Mouse (Mus musculus) frontal cortex, postnatal 10 days (tissue): ENCODE measurements around the gene Ifnlr1.
A peak's percentile ranks its signal among the peaks of the same experiment; 100 is the strongest.
"Not testable (repeated sequence)": the region's sequence is repeated elsewhere in the genome, so short reads cannot be mapped to it uniquely, and the experiment has no call there.

Experiments
- DNase-seq, 2 experiments: peaks; one replicate each; pipeline ENCODE4 v3.0.0; 2022; ENCODE audit warnings: low spot score in 2 of 2, mixed read lengths in 1 of 2

Gene Ifnlr1

DNA sequence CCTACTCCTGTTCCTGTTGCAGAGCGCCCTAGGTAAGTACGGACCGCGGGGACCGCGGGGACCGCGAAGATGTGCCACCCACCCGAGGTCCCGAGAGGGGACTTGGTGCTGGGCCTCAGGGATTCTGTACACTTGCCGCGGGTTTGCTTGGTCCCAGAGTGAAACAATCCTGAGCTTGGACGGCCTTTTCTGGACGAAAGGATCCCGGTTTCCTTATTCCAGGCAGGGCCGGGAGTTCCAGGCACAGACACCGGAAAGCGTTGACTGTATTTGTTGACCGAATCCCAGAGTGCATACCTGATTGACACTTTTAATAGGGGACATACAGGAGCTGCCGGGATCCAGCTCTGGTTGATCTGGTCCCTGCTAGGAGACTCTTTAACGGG, 474 bp downstream of the Ifnlr1 start:
- DNase-seq, result no peak

DNA sequence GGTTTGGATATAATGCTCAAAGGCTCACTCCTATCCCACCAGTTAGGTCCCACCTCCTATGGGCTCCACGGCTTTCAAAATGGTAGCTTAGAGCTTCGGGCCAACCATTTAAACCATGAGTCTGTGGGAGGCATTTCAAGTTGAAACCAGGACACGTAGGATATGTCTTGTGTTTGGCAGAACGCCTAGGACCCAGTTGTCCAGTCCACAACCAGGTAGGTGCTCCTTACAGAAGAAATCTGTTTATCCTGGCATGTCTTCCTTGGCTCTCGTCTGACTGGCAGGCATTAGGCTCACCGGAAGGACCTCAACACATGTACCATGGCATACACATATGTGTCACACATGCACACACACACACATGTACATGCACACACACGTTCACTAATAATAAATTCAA, 3.7 kb downstream of the Ifnlr1 start:
- DNase-seq, result no peak

DNA sequence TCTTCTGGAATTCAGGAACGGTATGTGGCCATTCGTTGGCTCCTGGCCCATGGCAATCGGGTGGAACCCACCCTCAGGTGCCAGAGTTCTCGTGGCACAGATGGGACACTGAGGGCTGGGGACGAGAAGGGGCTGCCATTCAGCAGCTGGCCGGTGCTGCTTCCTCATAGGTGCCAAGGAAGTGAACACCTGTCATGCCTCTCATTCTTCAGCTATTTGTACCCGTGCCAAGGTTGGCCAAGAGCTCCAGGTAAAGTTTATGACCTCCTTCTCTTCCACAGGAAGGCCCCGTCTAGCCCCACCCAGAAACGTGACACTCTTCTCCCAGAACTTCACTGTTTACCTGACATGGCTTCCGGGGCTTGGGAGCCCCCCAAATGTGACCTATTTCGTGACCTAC, 4.2 kb downstream of the Ifnlr1 start:
- no peak for DNase-seq

DNA sequence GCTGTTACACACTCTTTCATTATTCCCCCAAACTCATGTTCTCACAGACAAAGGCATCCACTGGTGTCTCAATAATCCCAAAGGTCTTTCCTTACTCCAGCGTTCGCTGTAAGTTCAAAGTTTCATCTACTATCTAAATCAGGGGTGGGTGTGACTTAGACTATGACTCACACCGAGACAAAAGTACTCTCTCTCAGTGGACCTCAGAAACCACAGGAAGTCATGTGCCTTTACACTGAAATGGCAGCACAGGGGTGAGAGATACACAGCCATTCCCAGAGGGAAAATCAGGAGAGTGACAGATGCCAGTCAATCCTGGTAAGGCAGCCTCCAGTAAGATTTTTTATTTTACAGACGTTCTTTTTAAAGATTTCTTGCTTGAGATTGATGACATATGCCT, 6.8 kb downstream of the Ifnlr1 start:
- DNase-seq, result no peak

DNA sequence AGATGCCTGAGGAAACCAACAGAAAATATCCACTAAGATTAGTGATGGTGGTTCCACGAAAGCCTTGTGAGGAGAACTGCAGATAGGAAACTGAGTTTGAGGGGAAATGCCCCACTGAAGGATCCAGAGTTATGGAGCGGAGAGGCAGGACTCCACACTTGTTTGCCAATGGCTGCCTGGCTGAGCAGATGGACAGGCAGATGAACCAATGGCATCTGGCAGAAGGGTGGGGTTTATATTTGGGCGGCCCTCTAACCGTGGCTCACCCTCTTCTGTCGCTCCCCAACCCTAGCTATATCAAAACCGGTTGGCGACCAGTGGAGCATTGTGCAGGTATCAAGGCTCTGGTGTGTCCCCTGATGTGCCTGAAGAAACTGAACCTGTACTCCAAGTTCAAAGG, 12.4 kb downstream of the Ifnlr1 start:
- DNase-seq, result no peak

DNA sequence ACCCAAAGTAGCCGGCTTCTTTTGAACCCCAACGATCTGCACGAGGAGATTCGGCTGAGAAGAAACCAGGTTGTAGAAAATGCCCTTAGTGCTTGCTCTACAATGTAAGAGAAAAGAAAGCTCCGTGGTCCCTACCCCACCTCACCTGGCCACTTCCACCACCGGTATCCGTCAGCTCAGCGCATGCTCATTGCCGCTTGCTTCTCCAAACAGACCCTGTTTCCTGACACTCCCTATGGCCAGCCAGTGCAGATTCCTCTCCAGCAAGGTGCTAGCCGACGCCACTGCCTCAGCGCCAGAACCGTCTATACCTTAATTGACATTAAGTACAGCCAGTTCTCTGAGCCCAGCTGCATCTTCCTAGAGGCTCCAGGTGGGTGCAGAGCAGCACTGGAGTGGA, 17.4 kb downstream of the Ifnlr1 start:
- no peak for DNase-seq

DNA sequence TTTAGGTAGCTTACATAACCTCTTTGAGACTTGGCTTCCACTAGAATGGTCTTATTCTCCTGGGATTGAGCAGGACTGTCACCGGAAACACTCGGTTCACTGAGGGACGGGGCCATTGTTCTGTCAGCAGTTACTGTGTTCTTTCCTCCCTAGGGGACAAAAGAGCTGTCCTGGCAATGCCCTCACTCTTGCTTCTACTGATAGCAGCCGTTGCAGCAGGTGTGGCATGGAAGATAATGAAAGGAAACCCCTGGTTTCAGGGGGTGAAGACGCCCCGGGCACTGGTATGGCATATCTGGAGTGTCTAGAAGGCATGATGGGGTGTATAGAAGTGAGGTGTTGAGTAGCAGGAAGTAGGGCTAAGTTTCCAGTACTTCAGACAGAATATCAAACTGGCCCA, 17.9 kb downstream of the Ifnlr1 start:
- DNase-seq, result no peak

DNA sequence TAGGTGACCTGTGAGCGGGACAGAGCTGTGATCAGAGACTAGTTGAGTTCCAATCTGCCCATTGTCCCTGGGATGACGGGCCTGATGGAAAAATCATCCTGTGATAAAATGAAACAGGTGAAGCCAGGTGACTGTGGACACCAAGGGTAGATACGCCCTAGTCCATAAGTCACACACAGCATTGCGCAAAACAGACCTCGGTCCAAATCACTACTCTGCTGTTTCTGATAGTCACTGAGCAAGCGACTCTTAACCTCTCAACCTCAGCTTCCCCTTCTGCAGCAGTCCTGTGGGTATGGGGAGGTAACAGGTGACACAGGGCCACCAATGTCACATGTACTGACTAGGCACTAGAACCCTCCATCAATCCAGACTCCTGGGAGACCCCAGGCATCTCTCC, 20.0 kb downstream of the Ifnlr1 start:
- no peak for DNase-seq

DNA sequence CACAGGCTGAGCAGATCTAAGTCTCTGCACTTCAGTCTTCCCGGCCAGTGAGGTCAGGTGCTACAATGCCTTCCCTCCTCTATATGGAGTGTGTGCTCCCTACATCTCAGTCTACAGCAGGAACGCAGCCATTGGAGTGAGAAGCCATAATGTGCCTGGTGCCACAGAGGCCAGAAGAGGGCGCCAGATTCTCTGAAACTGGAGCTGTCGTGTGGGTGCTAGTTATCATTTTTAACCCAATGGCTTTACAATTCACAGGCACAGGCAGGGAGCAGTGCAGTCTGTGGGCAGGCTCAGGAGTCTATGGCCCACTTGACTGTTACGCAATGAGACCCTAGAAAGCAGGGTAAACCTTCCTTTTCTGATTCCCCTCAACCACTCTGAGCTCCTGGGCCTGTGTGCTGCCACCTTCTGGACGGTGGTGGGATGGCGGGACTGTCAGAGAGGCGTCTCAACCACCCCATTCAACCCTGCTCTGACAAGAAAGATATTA, 23.0 kb downstream of the Ifnlr1 start:
- peak in 1 of 2 experiments; percentile 59 for DNase-seq

DNA sequence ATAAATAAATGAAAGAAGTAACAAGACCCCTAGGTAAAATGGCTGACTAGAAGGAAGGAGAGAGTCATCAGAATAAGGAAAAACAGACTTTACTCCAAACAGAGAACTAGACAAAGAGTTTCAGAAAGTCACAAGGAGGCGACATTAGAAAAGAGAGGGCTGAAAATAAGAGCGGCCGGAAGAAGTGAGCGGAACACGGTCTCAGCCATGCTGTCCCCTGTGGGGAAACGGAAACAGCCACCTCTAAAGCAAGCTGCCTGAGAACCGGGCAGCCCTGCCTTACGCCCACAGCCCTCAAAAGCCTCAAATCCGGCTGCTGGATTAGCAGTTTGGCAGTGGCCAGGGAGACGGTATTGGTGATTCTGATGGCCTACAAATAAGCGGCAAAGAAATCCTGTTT, 23.5 kb downstream of the Ifnlr1 start:
- no peak for DNase-seq

DNA sequence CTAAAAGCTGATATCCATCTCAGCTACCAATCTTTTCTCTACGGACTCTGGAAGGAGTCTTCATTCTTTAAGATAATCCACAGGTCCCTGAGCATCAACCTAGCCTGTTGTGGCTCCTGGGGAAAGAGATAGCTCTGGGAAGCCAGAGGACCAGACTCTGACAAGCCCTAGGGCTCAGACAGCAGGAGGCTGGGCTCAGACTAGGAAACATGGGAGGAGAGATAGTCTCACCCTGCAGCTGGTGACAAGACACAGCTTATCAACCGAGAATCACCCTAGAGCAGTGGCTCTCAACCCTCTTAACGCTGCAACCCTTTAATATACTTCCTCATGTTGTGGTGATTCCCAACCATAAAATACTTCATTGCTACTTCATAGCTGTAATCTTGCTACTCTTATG, 24.3 kb downstream of the Ifnlr1 start:
- DNase-seq, result no peak

DNA sequence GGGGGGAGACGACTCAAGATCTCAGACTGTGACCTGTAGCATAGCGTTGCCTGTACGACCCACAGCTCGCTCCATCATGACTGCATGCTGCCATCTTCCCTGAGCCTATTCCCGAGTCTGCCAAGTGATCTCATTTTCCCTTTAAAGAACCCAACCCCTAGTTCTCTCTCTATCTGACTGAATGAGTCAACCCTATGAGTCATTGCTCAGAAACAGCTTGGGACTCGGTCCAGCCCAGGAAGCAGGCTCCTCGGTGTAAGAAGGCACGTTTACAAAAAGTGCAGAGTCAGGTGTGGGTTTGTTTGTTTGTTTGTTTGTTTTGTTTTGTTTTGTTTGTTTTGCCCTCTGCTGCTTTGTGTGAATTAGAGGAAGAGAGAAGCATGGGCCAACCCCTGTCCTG, 28.7 kb downstream of the Ifnlr1 start:
- DNase-seq, result no peak

DNA sequence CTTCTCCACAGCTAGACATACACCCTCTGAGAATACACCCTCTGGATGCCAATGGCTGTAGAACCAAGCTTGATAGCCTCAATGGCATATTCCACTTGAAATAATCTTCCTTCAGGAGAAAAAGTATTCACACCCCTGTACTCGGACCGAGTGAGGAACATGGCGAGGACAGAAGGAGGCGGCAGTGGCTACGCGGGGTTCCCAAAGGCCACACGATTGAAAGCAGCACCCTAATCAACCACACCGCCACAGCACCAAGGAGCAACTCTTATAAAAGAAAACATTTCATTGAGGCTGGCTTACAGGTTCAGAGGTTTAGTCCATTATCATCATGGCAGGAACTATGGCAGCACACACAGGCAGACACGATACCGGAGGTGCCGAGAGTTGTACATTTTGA, 30.4 kb downstream of the Ifnlr1 start:
- not testable (repeated sequence) for DNase-seq

DNA sequence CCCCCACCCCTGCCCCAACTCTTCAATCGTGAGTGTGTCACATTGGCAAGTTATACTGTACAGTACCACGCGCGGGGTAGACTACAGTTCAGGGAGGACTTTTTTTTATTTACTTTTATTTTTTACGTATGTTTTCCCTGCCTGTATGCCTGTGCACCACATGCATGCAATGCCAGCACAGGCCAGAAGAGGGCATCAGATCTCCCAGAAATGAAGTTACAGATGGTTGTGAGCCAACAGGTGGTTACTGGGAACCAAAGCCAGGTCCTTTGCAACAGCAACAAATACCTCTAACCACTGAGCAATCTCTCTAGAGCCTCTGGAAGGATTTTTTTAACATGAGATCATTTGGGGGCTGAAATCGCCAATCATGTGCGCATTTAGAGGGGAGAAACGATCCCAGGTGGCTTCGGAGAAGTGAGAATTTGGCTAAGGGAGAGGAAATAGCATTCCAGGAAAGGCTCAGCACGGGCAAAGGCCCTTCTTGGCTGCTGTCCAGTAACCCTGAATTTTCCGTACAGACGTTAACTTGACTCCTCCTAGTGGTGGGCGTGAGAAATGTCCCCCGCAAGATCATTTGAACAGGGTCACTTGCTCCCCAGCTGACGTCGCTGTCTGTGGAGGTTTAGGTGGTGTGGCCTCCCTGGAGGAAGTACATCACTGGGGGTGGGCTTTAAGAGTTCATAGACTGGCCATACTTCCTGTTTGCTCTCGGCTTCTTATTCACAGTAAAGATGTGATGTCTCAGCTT, 36.6 kb downstream of the Ifnlr1 start:
- no peak for DNase-seq

DNA sequence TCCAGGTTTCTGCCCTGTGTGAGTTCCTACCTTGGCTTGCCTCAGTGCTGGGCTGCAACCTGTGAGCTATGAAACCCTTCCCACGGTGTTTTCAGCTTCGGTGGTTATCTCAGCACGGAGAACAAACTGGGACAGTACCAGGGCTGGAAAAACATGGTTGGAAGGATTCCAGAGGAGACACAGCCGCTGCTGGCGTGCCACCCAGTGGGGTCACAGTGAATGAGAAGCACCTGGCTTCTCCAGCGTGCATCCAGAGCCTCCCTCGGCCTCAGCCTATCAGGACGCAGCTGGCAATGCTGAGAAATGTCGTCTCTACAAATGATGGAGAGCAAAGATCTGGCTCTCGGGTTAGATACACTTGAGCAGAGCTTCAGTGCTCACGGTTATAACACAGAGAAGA, 40.3 kb downstream of the Ifnlr1 start:
- DNase-seq, result no peak

DNA sequence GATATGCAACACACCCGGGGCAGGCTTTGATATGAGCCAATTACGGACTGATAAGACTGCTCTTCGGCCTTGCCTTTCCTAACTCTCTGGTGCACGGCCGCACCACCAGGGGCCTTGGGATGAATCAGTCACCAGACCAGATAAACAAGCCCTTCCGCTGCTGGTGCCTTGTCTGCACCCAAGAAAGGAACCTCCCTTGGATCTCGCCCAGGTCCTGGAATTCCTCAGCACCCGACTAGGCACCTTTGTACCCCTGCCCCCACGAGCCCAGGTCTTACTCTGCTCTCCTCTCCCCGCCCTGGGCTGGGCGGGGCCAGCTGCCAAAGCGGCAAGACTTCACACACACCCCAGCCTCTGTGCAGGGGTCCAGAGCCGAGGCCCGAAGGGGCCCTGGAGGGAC, 41.7 kb downstream of the Ifnlr1 start, which contains the start of gene Il22ra1:
TSS of gene Il22ra1 (plus strand) at position 356 of the 400 bp plus-strand sequence.
- DNase-seq, result no peak

DNA sequence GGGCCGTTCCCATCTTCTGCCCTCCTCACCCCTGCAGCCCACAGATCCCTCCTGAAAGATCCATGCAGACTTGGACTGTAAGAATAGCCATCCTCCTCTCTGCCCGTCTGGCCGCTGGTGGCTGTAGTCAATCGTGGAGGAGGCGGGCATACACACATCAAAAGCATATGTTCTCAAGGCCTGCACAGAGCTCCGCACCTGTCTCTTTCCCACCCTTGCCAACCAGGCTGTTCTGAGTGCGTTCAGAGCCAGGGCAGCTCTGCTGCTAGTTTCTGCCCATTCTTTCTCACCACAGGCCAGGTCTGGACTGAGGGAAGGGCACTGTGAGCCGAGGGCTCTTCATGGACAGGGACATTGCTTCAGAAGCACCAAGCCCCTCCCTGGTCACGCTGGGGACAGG, 44.1 kb downstream of the Ifnlr1 start:
- DNase-seq, result no peak

DNA sequence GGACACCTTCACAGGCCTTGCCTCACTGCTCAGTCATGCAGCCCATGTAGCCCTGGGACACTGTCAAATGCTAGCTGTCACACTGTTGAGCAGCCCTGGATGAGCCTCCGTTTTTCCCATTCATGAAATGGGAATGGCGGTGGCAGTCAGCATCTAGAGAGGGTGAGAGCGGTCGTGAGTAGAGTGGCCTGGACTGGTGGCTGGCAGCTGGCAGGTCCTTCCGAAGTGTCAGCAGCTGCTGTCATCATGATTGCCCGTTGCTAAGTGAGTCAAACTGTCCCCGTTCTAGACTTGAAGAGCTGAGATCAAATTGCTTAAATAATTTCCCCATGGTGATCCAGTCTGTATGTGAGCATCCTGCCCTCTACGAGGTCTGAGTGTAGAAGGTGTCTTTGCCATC, 44.9 kb downstream of the Ifnlr1 start:
- DNase-seq, result no peak

DNA sequence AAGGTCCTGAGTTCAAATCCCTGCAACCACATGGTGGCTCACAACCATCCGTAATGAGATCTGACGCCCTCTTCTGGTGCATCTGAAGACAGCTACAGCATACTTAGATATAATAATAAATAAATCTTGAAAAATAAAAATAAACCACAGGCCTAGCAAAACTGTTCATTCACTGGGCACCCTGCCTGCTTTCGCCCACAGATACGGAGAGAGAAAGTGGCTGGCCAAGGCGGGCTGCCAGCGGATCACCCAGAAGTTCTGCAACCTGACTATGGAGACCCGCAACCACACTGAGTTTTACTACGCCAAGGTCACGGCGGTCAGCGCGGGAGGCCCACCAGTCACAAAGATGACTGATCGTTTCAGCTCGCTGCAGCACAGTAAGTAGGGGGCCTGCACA, 47.8 kb downstream of the Ifnlr1 start:
- no peak for DNase-seq

DNA sequence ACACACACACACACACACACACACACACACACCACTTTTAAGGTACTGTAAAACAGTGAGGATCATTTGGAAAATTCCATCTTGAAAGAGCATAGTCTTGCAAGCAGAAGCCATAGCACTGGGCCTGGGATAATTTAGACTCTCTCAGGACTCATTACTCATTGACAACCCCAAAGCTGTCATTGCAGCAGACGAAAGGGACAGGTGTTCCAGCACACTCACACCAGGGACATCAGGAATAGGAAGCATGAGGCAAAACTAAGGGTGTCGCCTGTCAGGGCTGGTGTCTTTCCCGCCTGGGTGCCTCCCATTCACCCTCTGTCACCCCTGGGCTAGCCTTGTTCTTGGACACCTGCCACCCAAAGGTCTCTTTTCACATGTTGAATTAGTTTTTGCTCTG, 50.8 kb downstream of the Ifnlr1 start:
- no peak for DNase-seq

DNA sequence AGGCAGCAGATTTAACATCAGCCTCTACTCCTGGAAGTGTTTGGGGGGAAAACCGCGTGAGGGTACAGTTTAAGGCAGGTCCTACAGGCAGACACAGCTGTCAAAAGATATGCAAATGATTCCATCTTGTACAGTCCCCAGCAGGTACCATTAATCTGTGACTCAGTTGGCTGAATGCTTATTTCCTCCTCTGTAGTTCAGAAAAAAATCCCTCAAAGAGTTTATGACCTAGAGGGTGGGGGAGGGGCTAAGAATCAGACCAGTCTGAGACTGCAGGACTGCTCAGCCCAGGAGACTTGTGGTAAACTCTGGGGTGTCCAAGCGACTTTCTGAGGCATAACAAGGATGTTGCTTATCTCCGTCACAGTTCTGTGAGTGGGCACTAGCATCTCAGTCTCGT, 52.1 kb downstream of the Ifnlr1 start:
- DNase-seq, result no peak

DNA sequence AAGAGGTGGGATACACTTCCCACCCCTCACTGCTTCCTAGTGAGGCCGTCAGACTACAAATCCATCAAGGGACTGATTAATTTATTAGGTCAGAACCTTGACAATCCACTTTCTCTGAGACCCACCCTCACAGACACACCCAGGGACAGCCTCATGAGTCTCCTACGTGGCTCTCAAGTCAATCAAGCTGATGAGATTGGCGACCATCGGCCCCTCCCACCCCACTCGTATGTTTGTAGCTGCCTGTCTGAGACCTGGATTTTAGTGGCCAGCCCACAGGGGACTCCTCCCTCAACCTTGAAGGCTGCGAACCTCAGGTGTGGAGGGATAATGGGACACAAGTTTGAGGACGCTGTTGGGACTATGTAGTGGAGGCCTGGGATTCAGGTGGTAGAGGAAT, 53.1 kb downstream of the Ifnlr1 start:
- no peak for DNase-seq

DNA sequence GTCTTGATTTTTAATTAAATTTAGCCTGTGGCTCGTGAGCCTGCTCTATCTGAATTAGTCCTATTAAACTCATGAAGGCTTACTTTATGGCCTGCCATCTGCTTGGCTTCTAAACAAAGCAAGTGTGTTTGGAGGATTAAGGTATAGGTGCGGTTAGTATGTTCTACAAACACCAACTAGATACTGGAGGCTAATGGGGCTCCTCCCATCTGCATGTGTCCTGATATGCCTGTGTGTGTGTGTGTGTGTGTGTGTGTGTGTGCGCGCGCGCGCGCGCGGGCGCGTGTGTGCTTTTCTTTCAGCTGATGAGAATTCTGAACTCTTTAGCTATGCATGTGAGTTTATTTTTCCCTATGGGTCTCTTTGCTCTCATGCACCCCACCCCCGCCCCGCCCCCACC, 53.6 kb downstream of the Ifnlr1 start:
- no peak for DNase-seq

DNA sequence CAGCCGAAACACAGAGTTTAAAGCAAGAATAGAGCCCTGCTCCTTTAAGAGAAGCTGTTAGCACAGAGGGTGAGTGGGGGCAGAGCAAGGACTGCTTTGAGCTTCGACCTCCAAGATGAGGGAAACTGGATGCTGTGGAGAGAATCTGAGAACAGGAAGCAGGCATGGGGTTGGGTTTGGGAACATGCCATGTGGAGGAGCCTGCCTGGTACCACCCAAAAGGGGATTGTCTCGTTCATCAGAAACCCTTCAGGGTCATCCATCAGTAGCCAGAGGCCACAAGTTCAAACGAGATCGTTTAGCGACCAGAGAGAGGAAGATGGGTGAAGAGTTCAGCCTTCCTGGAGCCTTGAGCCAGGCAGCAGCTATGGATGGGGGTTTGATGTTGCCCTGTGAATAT, 57.4 kb downstream of the Ifnlr1 start:
- no peak for DNase-seq
